Mouse (Mus musculus) intestine, embryonic 14.5 days (tissue): ENCODE measurements around the gene Usp54. TPM values are rescaled to one million over a fixed set of nuclear protein-coding genes. Genes with fewer than 3 reads are reported as not detected.
A peak's percentile ranks its signal among the peaks of the same experiment; 100 is the strongest.

Experiments
- ATAC-seq: fragments of 200-750 bp; cut with Nextera tagmentation; replicated peaks from 2 replicates; pipeline ENCODE4 v1.8.0; 2017; ENCODE audit warnings: low read depth, moderate number of reproducible peaks, moderate TSS enrichment, moderate library complexity; ENCODE audit not compliant: low FRiP score, low TSS enrichment
- DNase-seq: peaks from one replicate; pipeline ENCODE4 v3.0.0-alpha.2; 2018; ENCODE audit warnings: low spot score
- H3K27ac ChIP-seq: fragments of 300-500 bp; sonication (generic); 2 replicates; pipeline ENCODE4 v1.5.1; 2014; ENCODE audit warnings: low read depth, mild to moderate bottlenecking, control low read depth
- H3K27me3 ChIP-seq: fragments of 300-500 bp; sonication (generic); replicated peaks from 2 replicates; pipeline ENCODE4 v1.6.1; 2014; ENCODE audit warnings: low read length, control low read depth; ENCODE audit not compliant: control insufficient read depth, insufficient read depth
- H3K36me3 ChIP-seq: fragments of 300-500 bp; sonication (generic); 2 replicates; pipeline ENCODE4 v1.6.1; 2014; ENCODE audit warnings: low read length, control low read depth; ENCODE audit not compliant: control insufficient read depth, insufficient read depth
- H3K4me1 ChIP-seq: fragments of 300-500 bp; sonication (generic); replicated peaks from 2 replicates; pipeline ENCODE4 v1.6.1; 2014; ENCODE audit warnings: low read length, control low read depth, mixed read lengths; ENCODE audit not compliant: control insufficient read depth, insufficient read depth
- H3K4me2 ChIP-seq: fragments of 300-500 bp; sonication (generic); 2 replicates; pipeline ENCODE4 v1.6.1; 2014; ENCODE audit warnings: low read length
- H3K4me3 ChIP-seq: fragments of 300-500 bp; sonication (generic); 2 replicates; pipeline ENCODE4 v1.5.1; 2014; ENCODE audit warnings: low read depth, low read length, control low read depth, mixed read lengths
- H3K9ac ChIP-seq: fragments of 300-500 bp; sonication (generic); 2 replicates; pipeline ENCODE4 v1.6.1; 2014; ENCODE audit warnings: mild to moderate bottlenecking, low read length
- H3K9me3 ChIP-seq: fragments of 300-500 bp; sonication (generic); 2 replicates; pipeline ENCODE4 v1.6.1; 2016; ENCODE audit warnings: low read length, control low read depth; ENCODE audit not compliant: control insufficient read depth
- WGBS: fragments of 180-500 bp; shearing (Covaris S2); extraction: QIAGEN DNeasy Blood & Tissue Kit; methylation state at CpG from one replicate; pipeline ENCODE4 v1.1.7; 2014; 5-methylcytosine and 5-hydroxymethylcytosine counted together
- polyA plus RNA-seq: library from polyadenylated mRNA; unstranded; fragments of >200 nt; fragmentation: Nextera tagmentation; extraction: Ambion mirVana; gene quantifications from 2 replicates; pipeline ENCODE4 v1.2.1, GENCODE M21; 2014

Usp54 gene
- polyA plus RNA-seq, 1 experiment from 2014 or later, result 8.9 TPM

- 0 out of 2 replicates have a peak overlapping the region, but pooled peaks have one; percentile 94 for H3K4me3 ChIP-seq
- DNase-seq (peak; percentile 66), ATAC-seq (no peak)
- no peak overlapping the region for H3K9ac ChIP-seq
- H3K4me2 ChIP-seq, result peak overlapping the region; percentile 93; the same call in 1 of the 2 replicates
- H3K9me3 ChIP-seq, result peaks cover 4% of the 10 kb centered on the region; the same call in 1 of the 2 replicates
- WGBS, result 95% methylated on average over 2 of the region's 2 CpGs
- peaks cover 23% of the 10 kb centered on the region for H3K36me3 ChIP-seq
- no peak overlapping the region; the same call in 1 of the 2 replicates for H3K27ac ChIP-seq
- no peaks in the 10 kb centered on the region for H3K27me3 ChIP-seq
- H3K4me1 ChIP-seq, result peaks cover 5% of the 10 kb centered on the region
These were observed 32.1 kb upstream of the Usp54 start for GRCm38 (mm10) chr14:20672990-20673389.

GRCm38 (mm10) chr14:20668154-20668810 is 27.4 kb upstream of the Usp54 start, which contains the start of gene Synpo2l:
Synpo2l (minus strand) TSS chr14:20668354.
- H3K27ac ChIP-seq, result no peak within 1 kb of the TSS
- no peaks in the 10 kb centered on the region for H3K36me3 ChIP-seq
- WGBS, result 79% methylated on average over 8 of the region's 8 CpGs
- no peak within 1 kb of the TSS for H3K9ac ChIP-seq
- no peaks in the 10 kb centered on the region for H3K27me3 ChIP-seq
- DNase-seq, result no peak
- H3K4me3 ChIP-seq, result no peak within 1 kb of the TSS
- no peak within 1 kb of the TSS for H3K4me2 ChIP-seq
- no peaks in the 10 kb centered on the region; the same call in 1 of the 2 replicates for H3K4me1 ChIP-seq
- peaks cover 4% of the 10 kb centered on the region; the same call in 1 of the 2 replicates for H3K9me3 ChIP-seq
- ATAC-seq, result no peak

- H3K36me3 ChIP-seq, result no peaks in the 10 kb centered on the region
- no peaks in the 10 kb centered on the region for H3K27me3 ChIP-seq
- H3K27ac ChIP-seq, result no peak overlapping the region
- H3K4me3 ChIP-seq, result no peak overlapping the region
- DNase-seq (no peak), ATAC-seq (no peak)
- no peaks in the 10 kb centered on the region for H3K9me3 ChIP-seq
- 68% methylated on average over 1 of the region's 1 CpGs for WGBS
- peaks cover 2% of the 10 kb centered on the region; the same call in 1 of the 2 replicates for H3K4me1 ChIP-seq
- H3K4me2 ChIP-seq, result no peak overlapping the region
- H3K9ac ChIP-seq, result no peak overlapping the region
These were observed 26.6 kb upstream of the Usp54 start for GRCm38 (mm10) chr14:20667469-20667868.

GRCm38 (mm10) chr14:20664436-20664835 is 23.6 kb upstream of the Usp54 start:
- Histone ChIP-seq H3K9me3 (no peaks in the 10 kb centered on the region), H3K36me3 (no peaks in the 10 kb centered on the region), H3K4me2 (no peak overlapping the region), H3K9ac (no peak overlapping the region), H3K27ac (no peak overlapping the region), H3K4me1 (peaks cover 14% of the 10 kb centered on the region; the same call in 1 of the 2 replicates), H3K4me3 (no peak overlapping the region), H3K27me3 (no peaks in the 10 kb centered on the region)
- DNase-seq (no peak), ATAC-seq (no peak)
- 62% methylated on average over 3 of the region's 3 CpGs for WGBS

GRCm38 (mm10) chr14:20663601-20664000 is 22.7 kb upstream of the Usp54 start:
- Histone ChIP-seq H3K9me3 (no peaks in the 10 kb centered on the region), H3K36me3 (no peaks in the 10 kb centered on the region), H3K27ac (no peak overlapping the region), H3K4me2 (no peak overlapping the region), H3K9ac (no peak overlapping the region), H3K27me3 (no peaks in the 10 kb centered on the region), H3K4me3 (no peak overlapping the region), H3K4me1 (peaks cover 14% of the 10 kb centered on the region; the same call in 1 of the 2 replicates)
- ATAC-seq, result no peak
- DNase-seq, result no peak
- 53% methylated on average over 2 of the region's 2 CpGs for WGBS

GRCm38 (mm10) chr14:20662740-20663139 is 21.9 kb upstream of the Usp54 start:
- no peaks in the 10 kb centered on the region for H3K27me3 ChIP-seq
- no peak for ATAC-seq
- H3K9me3 ChIP-seq, result no peaks in the 10 kb centered on the region
- no peak overlapping the region for H3K4me2 ChIP-seq
- H3K4me3 ChIP-seq, result no peak overlapping the region
- peaks cover 14% of the 10 kb centered on the region; the same call in 1 of the 2 replicates for H3K4me1 ChIP-seq
- WGBS, result 86% methylated on average over 3 of the region's 3 CpGs
- no peaks in the 10 kb centered on the region for H3K36me3 ChIP-seq
- H3K9ac ChIP-seq, result no peak overlapping the region
- no peak for DNase-seq
- no peak overlapping the region for H3K27ac ChIP-seq

GRCm38 (mm10) chr14:20661661-20662331 is 20.9 kb upstream of the Usp54 start:
- peak overlapping the region; percentile 88 for H3K27ac ChIP-seq

GRCm38 (mm10) chr14:20660827-20661660 is 20.2 kb upstream of the Usp54 start:
- peak overlapping the region; percentile 67 for H3K9ac ChIP-seq
- DNase-seq (peak; percentile 94), ATAC-seq (peak; percentile 88)
- WGBS, result 2% methylated on average over 52 of the region's 52 CpGs
- H3K36me3 ChIP-seq, result no peaks in the 10 kb centered on the region
- H3K27ac ChIP-seq, result peak overlapping the region; percentile 88
- no peaks in the 10 kb centered on the region for H3K9me3 ChIP-seq
- peak overlapping the region; percentile 65 for H3K4me3 ChIP-seq
- no peaks in the 10 kb centered on the region for H3K27me3 ChIP-seq
- peak overlapping the region; percentile 86 for H3K4me2 ChIP-seq
- H3K4me1 ChIP-seq, result peaks cover 14% of the 10 kb centered on the region; the same call in 1 of the 2 replicates

More at GRCm38 (mm10) chr14:20661661-20662331, 20.9 kb upstream of the Usp54 start:
- Histone ChIP-seq H3K4me2 (peak overlapping the region; percentile 86), H3K4me1 (peaks cover 14% of the 10 kb centered on the region; the same call in 1 of the 2 replicates), H3K9me3 (no peaks in the 10 kb centered on the region), H3K4me3 (peak overlapping the region; percentile 65), H3K36me3 (no peaks in the 10 kb centered on the region), H3K27me3 (no peaks in the 10 kb centered on the region), H3K9ac (peak overlapping the region; percentile 67)
- WGBS, result 9% methylated on average over 19 of the region's 19 CpGs
- no peak for DNase-seq
- peak; percentile 47 for ATAC-seq
